Mouse (Mus musculus) G1E-ER4 (cell line): ENCODE results near the gene Lgmn. TPM values are rescaled to one million over a fixed set of nuclear protein-coding genes. Genes with fewer than 3 reads are reported as not detected.
A peak's percentile ranks its signal among the peaks of the same experiment; 100 is the strongest.

Experiments used
- GATA1 ChIP-seq: IDR thresholded peaks from one replicate; pipeline ENCODE4 v1.8.0; 2012; ENCODE audit warnings: low read length, inconsistent platforms
- polyA plus RNA-seq: library from polyadenylated mRNA; stranded (reverse); fragments of >175 nt; gene quantifications from 2 replicates; pipeline ENCODE4 v1.2.3, GENCODE M21; 2012

Lgmn gene
- polyA plus RNA-seq, 1 experiment = 2.7 TPM

- TF ChIP-seq GATA1 = peak; percentile 18
These were observed 938 bp upstream of the Lgmn start for GRCm38 (mm10) chr12:102440551-102440950.

GRCm38 (mm10) chr12:102438983-102439631, 506 bp downstream of the Lgmn start:
- TF ChIP-seq GATA1 = no peak

- no peak for TF ChIP-seq GATA1
These were observed 1.7 kb downstream of the Lgmn start for GRCm38 (mm10) chr12:102437952-102438351.

- TF ChIP-seq GATA1 = no peak
These were observed 2.6 kb downstream of the Lgmn start for GRCm38 (mm10) chr12:102436939-102437526.

- no peak for TF ChIP-seq GATA1
These were observed 5.5 kb downstream of the Lgmn start for GRCm38 (mm10) chr12:102434107-102434506.

GRCm38 (mm10) chr12:102432238-102432637, 7.4 kb downstream of the Lgmn start:
- TF ChIP-seq GATA1 = no peak

GRCm38 (mm10) chr12:102430228-102430627, 9.4 kb downstream of the Lgmn start:
- TF ChIP-seq GATA1 = no peak

- TF ChIP-seq GATA1 = no peak
These were observed 10.0 kb downstream of the Lgmn start for GRCm38 (mm10) chr12:102429656-102430055.

- no peak for TF ChIP-seq GATA1
These were observed 13.3 kb downstream of the Lgmn start for GRCm38 (mm10) chr12:102426285-102426684.

GRCm38 (mm10) chr12:102425048-102425578, 14.5 kb downstream of the Lgmn start:
- TF ChIP-seq GATA1 = no peak

- no peak for TF ChIP-seq GATA1
These were observed 15.2 kb downstream of the Lgmn start for GRCm38 (mm10) chr12:102424456-102424855.

- no peak for TF ChIP-seq GATA1
These were observed 16.0 kb downstream of the Lgmn start for GRCm38 (mm10) chr12:102423625-102424024.

GRCm38 (mm10) chr12:102422623-102423320, 16.8 kb downstream of the Lgmn start:
- no peak for TF ChIP-seq GATA1

- TF ChIP-seq GATA1 = no peak
These were observed 17.5 kb downstream of the Lgmn start for GRCm38 (mm10) chr12:102422065-102422464.

- peak; percentile 73 for TF ChIP-seq GATA1
These were observed 19.3 kb downstream of the Lgmn start for GRCm38 (mm10) chr12:102420168-102420890.

GRCm38 (mm10) chr12:102419544-102419943, 20.1 kb downstream of the Lgmn start:
- no peak for TF ChIP-seq GATA1

GRCm38 (mm10) chr12:102417701-102418100, 21.9 kb downstream of the Lgmn start:
- TF ChIP-seq GATA1 = no peak
